Mouse (Mus musculus) thymus, postnatal 0 days (tissue): ENCODE results near the gene Meioc. TPM values are rescaled to one million over a fixed set of nuclear protein-coding genes. Genes with fewer than 3 reads are reported as not detected.
"Not testable (repeated sequence)": the region's sequence is repeated elsewhere in the genome, so short reads cannot be mapped to it uniquely, and the experiment has no call there.

Experiments used
- DNase-seq: peaks from one replicate; pipeline ENCODE4 v3.0.0-alpha.2; 2015; ENCODE audit warnings: low spot score
- microRNA-seq: library from miRNA; unstranded; fragments of <30 nt; microRNA quantifications from one replicate; pipeline ENCODE4, GENCODE M21; 2016; ENCODE audit warnings: borderline number of aligned reads
- polyA plus RNA-seq: library from polyadenylated mRNA; unstranded; fragments of >200 nt; fragmentation: Nextera tagmentation; extraction: Ambion mirVana; gene quantifications from 2 replicates; pipeline ENCODE4 v1.2.1, GENCODE M21; 2015

Meioc gene
- polyA plus RNA-seq, 1 experiment from 2014 or later, result 0.05 TPM

DNA sequence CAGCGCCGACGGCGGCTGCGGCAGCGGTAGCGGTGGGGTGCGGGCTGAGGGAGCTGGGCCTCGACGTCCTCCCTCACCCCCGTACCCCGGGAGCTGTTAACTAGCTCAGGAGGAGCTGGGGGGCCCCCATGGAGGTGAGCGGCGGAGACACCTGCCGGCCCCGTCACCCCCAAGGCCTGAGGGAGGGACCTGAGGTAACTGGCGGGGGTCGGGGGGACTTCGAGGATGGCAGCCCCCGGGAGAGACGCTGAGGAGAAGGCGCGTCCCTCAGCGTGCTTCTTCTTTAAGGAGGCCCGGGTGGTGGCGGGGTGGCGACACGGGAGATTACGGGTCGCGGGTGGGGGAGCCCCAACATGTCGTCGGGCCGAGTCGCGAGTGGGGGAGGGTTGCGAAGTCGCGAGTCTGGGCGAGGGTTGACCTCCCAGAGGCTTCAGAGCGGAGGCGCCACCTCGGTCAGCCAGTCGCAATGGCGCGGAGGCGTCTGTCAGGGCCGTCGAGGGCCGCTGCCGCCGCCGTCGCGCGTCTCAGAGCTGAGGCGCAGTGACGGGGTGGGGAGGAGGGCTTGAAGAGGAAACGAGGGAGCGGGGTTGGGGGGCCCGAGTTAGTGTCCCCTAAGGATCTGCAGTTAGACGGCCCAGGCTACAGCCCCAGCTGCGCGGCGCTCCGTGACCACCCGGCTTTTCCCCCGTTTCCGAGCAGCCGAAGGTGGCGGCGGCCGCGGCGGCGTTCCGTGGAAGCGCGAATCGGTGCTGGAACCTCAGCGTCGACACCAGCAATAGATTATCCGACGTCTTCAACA is 2.3 kb downstream of the Meioc start:
- DNase-seq, result no peak

GRCm38 (mm10) chr11:102690162-102690561 is 26.6 kb downstream of the Meioc start:
- DNase-seq, result peak; percentile 69

- no peak for DNase-seq
Measured at GRCm38 (mm10) chr11:102695289-102695688, 31.8 kb downstream of the Meioc start.

GRCm38 (mm10) chr11:102697338-102698017 is 34.0 kb downstream of the Meioc start, which contains the start of gene Ccdc43:
Ccdc43 (minus strand) TSS chr11:102697782.
- DNase-seq, result peak; percentile 81

DNA sequence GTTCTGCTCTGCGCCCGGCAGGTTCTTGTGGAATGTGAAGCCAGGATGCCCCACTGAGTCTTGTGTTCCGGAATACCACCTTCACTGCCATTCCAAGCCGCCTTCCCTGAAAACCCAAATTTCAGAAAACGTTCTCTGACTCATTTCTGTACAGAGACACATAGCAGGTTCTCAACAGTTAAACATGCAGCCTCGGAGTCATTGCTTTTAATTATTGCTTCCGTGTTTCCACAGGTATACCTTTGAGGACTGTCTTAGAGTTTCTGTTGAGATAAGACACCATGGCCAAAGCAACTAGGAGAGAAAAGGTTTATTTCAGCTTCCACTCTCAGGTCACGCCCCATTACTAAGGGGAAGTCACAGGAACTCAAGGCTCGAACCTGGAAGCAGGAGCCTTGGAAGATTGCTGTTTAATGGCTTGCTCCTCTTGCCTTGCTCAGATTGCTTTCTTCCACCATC is 34.5 kb downstream of the Meioc start:
- DNase-seq, result no peak

DNA sequence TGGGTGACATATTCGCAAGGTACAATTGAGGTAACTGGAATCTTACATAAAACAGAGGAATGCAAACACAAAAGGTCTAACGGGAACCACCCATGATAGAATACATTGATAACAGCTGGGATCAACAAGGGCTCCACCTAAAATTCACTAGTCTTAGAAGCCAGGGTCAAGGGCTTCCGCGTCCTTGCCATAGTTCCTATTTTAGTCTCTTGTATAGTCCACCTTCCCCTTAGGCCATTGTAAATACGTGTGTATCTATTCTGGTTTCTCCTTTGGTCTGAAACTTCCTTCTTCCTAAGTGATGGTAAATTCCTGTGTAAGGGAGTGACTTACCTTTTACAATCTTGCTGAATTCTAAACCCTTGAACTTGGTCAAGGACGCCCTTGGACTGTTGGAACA is 38.7 kb downstream of the Meioc start:
- not testable (repeated sequence) for DNase-seq

DNA sequence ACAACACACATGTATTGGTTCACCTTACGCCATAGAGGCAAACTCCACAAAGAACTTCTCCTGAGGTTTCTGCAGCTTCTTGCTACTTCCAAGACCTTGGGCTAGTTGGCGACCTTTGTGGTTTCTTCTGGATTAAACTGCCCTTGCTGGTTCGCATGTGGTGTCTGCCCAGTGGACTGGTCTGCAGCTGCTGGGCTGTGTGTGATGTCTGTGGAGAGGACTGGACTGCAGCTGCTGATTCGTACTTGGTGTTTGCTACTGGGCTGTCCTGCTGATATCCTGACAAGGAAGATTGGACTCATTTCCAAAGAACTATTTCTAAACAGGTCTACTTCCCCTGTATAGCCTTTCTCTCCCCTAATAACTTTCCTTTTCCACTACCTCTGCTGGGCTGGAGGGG is 48.9 kb downstream of the Meioc start:
- no peak for DNase-seq

DNA sequence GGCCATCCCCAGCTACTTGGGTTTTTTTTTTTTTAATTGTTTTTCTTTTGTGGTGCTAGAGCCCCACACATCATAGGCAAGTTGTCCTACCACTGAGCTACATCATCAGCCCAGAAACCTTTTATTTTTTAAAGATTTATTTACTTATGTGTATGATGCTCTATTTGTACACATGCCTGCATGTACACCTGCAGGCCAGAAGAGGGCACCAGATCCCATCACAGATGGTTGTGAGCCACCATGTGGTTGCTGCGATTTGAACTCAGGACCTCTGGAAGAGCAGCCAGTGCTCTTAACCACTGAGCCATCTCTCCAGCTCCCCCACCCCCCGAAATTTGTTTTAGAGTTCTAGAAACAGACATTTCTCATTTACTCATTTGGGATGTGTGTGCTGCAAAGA is 51.1 kb downstream of the Meioc start:
- not testable (repeated sequence) for DNase-seq

- no peak for DNase-seq
Measured at GRCm38 (mm10) chr11:102716135-102716534, 52.6 kb downstream of the Meioc start.

GRCm38 (mm10) chr11:102725574-102725973 is 62.1 kb downstream of the Meioc start:
- DNase-seq, result peak; percentile 11

- DNase-seq, result peak; percentile 34
Measured at GRCm38 (mm10) chr11:102728614-102729013, 65.1 kb downstream of the Meioc start.

GRCm38 (mm10) chr11:102729835-102730234 is 66.3 kb downstream of the Meioc start:
- no peak for DNase-seq

- DNase-seq, result no peak
Measured at GRCm38 (mm10) chr11:102731366-102731765, 67.8 kb downstream of the Meioc start.

Small RNA genes lying within 50 kb of the gene (microRNA-seq; reads per million reads assigned to microRNA genes)
- gene Gm22920, result not detected

Other genes starting within 250 kb of the Meioc start
- gene Grn, start 233.4 kb upstream of the Meioc start, polyA plus RNA-seq, result 86.4 and 90.6 TPM in 2 replicates
- gene Fam171a2, start 216.0 kb upstream of the Meioc start, polyA plus RNA-seq, result 0.42 and 0.79 TPM in 2 replicates
- gene Itga2b, start 193.6 kb upstream of the Meioc start, polyA plus RNA-seq, result 1.9 and 2.5 TPM in 2 replicates
- gene Gpatch8, start 107.3 kb upstream of the Meioc start, polyA plus RNA-seq, result 32.4 and 41.0 TPM in 2 replicates
- gene Gm11627, start 84.3 kb upstream of the Meioc start, polyA plus RNA-seq, result 0.52 and 1.2 TPM in 2 replicates
- gene Fzd2, start 59.3 kb upstream of the Meioc start, polyA plus RNA-seq, result 3.9 and 4.3 TPM in 2 replicates
- 37.1 and 38.5 TPM in 2 replicates for gene Ccdc43, start 34.1 kb downstream of the Meioc start, polyA plus RNA-seq
- 1.4 and 1.7 TPM in 2 replicates for gene Adam11, start 97.7 kb downstream of the Meioc start, polyA plus RNA-seq
- 4.8 TPM in 2 replicates for gene Gjc1, start 156.0 kb downstream of the Meioc start, polyA plus RNA-seq
- 4.2 and 4.8 TPM in 2 replicates for gene Higd1b, start 172.1 kb downstream of the Meioc start, polyA plus RNA-seq
- 160 and 164 TPM in 2 replicates for gene Eftud2, start 217.3 kb downstream of the Meioc start, polyA plus RNA-seq
- 0.12 and 0.54 TPM in 2 replicates for gene Ccdc103, start 217.5 kb downstream of the Meioc start, polyA plus RNA-seq
- gene Fam187a, start 221.5 kb downstream of the Meioc start, polyA plus RNA-seq, result not detected in 2 replicates
- 0.84 and 0.92 TPM in 2 replicates for gene Gfap, start 237.2 kb downstream of the Meioc start, polyA plus RNA-seq